Mouse (Mus musculus): ENCODE data around the gene Irgm1. TPM values are rescaled to one million over a fixed set of nuclear protein-coding genes. Genes with fewer than 3 reads are reported as not detected.
"Not testable (repeated sequence)": the region's sequence is repeated elsewhere in the genome, so short reads cannot be mapped to it uniquely, and the experiment has no call there.

Irgm1 gene
- polyA plus RNA-seq, 1 experiment from 2014 or later: 16.2 TPM

GRCm38 (mm10) chr11:48851270-48851995 lies 20.1 kb downstream of the Irgm1 start:
- ATAC-seq (replicated peaks; ENCODE audit: low FRiP score, low TSS enrichment, low read depth): no peak

GRCm38 (mm10) chr11:48850240-48850639 lies 21.2 kb downstream of the Irgm1 start:
- H3K4me1 ChIP-seq (replicated peaks; ENCODE audit: control insufficient read depth, insufficient read depth, low read length): peaks cover 12% of the 10 kb centered on the region; the same call in 1 of the 2 replicates
- ATAC-seq (replicated peaks; ENCODE audit: low FRiP score, low TSS enrichment, low read depth) (no peak), DNase-seq (ENCODE audit: low spot score) (no peak)
- H3K27me3 ChIP-seq (replicated peaks; ENCODE audit: control insufficient read depth, insufficient read depth, low read length): 0 out of 2 replicates have a peak, but pooled peaks cover 5% of the 10 kb centered on the region
- no peak overlapping the region for H3K4me3 ChIP-seq (ENCODE audit: low read depth, low read length)
- 36% methylated on average over 2 of the region's 2 CpGs for WGBS
- H3K4me2 ChIP-seq (ENCODE audit: low read length): no peak overlapping the region
- no peak overlapping the region for H3K27ac ChIP-seq (ENCODE audit: low read depth)
- no peaks in the 10 kb centered on the region for H3K36me3 ChIP-seq (ENCODE audit: control insufficient read depth, insufficient read depth, low read length)
- H3K9ac ChIP-seq (ENCODE audit: low read length): no peak overlapping the region
- 0 out of 2 replicates have a peak, but pooled peaks cover 2% of the 10 kb centered on the region for H3K9me3 ChIP-seq (ENCODE audit: control insufficient read depth, low read length)

More at GRCm38 (mm10) chr11:48851270-48851995, 20.1 kb downstream of the Irgm1 start:
- no peak overlapping the region for H3K4me3 ChIP-seq (ENCODE audit: low read depth, low read length)
- no peak for DNase-seq (ENCODE audit: low spot score)
- H3K27ac ChIP-seq (ENCODE audit: low read depth): no peak overlapping the region
- no peak overlapping the region for H3K9ac ChIP-seq (ENCODE audit: low read length)
- no peaks in the 10 kb centered on the region for H3K36me3 ChIP-seq (ENCODE audit: control insufficient read depth, insufficient read depth, low read length)
- H3K4me2 ChIP-seq (ENCODE audit: low read length): no peak overlapping the region
- H3K9me3 ChIP-seq (ENCODE audit: control insufficient read depth, low read length): 0 out of 2 replicates have a peak, but pooled peaks cover 2% of the 10 kb centered on the region
- 0 out of 2 replicates have a peak, but pooled peaks cover 5% of the 10 kb centered on the region for H3K27me3 ChIP-seq (replicated peaks; ENCODE audit: control insufficient read depth, insufficient read depth, low read length)
- H3K4me1 ChIP-seq (replicated peaks; ENCODE audit: control insufficient read depth, insufficient read depth, low read length): peaks cover 12% of the 10 kb centered on the region; the same call in 1 of the 2 replicates
- WGBS: 83% methylated on average over 4 of the region's 4 CpGs

DNA sequence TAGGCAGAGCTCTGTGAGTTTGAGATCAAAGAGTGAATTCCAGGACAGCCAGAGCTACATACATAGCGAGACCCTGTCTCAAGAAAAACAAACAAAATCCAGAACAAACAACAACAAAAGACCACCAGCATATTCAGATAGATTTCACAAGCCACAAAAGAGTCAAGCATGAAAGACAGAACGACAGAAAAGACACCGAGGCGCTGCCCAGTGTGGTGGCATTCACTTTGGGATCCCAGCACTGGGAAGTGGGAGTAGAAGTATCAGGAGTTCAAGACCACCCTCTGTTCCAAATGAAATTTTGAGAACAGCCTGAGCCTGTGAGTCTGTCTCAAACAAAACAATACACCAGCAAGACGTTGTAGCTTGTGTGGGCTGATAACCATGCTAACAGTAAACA lies 24.6 kb downstream of the Irgm1 start:
- Histone ChIP-seq H3K9me3 (ENCODE audit: control insufficient read depth, low read length) (0 out of 2 replicates have a peak, but pooled peaks cover 2% of the 10 kb centered on the region), H3K9ac (ENCODE audit: low read length) (no peak overlapping the region), H3K4me2 (ENCODE audit: low read length) (no peak overlapping the region), H3K4me3 (ENCODE audit: low read depth, low read length) (no peak overlapping the region), H3K27ac (ENCODE audit: low read depth) (no peak overlapping the region), H3K4me1 (replicated peaks; ENCODE audit: control insufficient read depth, insufficient read depth, low read length) (no peaks in the 10 kb centered on the region), H3K27me3 (replicated peaks; ENCODE audit: control insufficient read depth, insufficient read depth, low read length) (0 out of 2 replicates have a peak, but pooled peaks cover 5% of the 10 kb centered on the region), H3K36me3 (ENCODE audit: control insufficient read depth, insufficient read depth, low read length) (no peaks in the 10 kb centered on the region)
- 66% methylated on average over 5 of the region's 5 CpGs for WGBS
- ATAC-seq (replicated peaks; ENCODE audit: low FRiP score, low TSS enrichment, low read depth): no peak
- no peak for DNase-seq (ENCODE audit: low spot score)

DNA sequence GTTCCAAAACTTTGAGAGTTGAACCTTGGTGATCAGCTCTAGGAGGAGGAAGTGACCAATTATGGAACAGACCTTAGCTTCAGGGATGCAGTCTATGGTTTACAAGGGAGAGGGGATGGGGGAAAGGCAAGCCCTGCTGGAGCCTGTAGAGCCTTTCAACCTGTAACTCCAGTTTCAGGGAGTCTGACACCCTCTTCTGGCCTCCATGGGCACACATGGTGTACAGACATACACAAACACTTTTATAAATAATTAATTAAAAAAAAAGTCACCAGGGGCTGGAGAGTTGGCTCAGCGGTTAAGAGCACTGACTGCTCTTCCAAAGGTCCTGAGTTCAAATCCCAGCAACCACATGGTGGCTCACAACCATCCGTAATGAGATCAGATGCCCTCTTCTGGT lies 25.1 kb downstream of the Irgm1 start:
- H3K9me3 ChIP-seq (ENCODE audit: control insufficient read depth, low read length); H3K4me2 ChIP-seq (ENCODE audit: low read length); H3K36me3 ChIP-seq (ENCODE audit: control insufficient read depth, insufficient read depth, low read length); H3K27me3 ChIP-seq (replicated peaks; ENCODE audit: control insufficient read depth, insufficient read depth, low read length); H3K4me3 ChIP-seq (ENCODE audit: low read depth, low read length); H3K27ac ChIP-seq (ENCODE audit: low read depth); ATAC-seq (replicated peaks; ENCODE audit: low FRiP score, low TSS enrichment, low read depth); DNase-seq (ENCODE audit: low spot score); H3K9ac ChIP-seq (ENCODE audit: low read length); H3K4me1 ChIP-seq (replicated peaks; ENCODE audit: control insufficient read depth, insufficient read depth, low read length): not testable (repeated sequence)
- 86% methylated on average over 2 of the region's 2 CpGs for WGBS

DNA sequence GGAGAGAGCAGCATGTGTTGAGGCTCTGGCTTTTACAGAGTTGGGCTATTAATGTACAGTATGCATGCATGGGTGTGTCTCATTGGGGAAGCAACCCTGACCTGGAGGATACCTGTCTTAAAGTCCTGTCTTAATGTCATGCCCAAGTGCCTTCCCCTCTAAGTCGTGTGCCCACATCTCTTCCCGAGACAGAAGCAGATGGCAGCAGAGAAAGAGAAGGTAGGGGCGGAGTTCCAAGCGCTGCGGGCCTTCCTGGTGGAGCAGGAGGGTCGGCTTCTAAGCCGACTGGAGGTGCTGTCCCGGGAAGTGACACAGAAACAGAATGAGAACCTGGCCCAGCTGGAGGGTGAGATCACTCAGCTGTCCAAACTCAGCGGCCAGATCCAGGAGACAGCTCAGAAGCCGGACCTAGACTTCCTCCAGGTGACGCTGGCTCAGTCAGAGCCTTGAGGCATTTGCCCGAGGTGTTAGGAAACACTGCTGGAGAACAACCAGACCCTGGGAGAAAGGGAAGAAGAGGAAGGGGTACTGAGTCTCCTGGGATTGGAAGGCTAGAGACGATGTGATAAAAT lies 26.2 kb downstream of the Irgm1 start:
- Histone ChIP-seq H3K4me2 (ENCODE audit: low read length) (no peak overlapping the region), H3K4me3 (ENCODE audit: low read depth, low read length) (no peak overlapping the region), H3K9ac (ENCODE audit: low read length) (no peak overlapping the region), H3K36me3 (ENCODE audit: control insufficient read depth, insufficient read depth, low read length) (no peaks in the 10 kb centered on the region), H3K4me1 (replicated peaks; ENCODE audit: control insufficient read depth, insufficient read depth, low read length) (no peaks in the 10 kb centered on the region), H3K27me3 (replicated peaks; ENCODE audit: control insufficient read depth, insufficient read depth, low read length) (0 out of 2 replicates have a peak, but pooled peaks cover 5% of the 10 kb centered on the region), H3K27ac (ENCODE audit: low read depth) (no peak overlapping the region), H3K9me3 (ENCODE audit: control insufficient read depth, low read length) (no peaks in the 10 kb centered on the region)
- WGBS: 32% methylated on average over 13 of the region's 13 CpGs
- DNase-seq (ENCODE audit: low spot score) (no peak), ATAC-seq (replicated peaks; ENCODE audit: low FRiP score, low TSS enrichment, low read depth) (no peak)

DNA sequence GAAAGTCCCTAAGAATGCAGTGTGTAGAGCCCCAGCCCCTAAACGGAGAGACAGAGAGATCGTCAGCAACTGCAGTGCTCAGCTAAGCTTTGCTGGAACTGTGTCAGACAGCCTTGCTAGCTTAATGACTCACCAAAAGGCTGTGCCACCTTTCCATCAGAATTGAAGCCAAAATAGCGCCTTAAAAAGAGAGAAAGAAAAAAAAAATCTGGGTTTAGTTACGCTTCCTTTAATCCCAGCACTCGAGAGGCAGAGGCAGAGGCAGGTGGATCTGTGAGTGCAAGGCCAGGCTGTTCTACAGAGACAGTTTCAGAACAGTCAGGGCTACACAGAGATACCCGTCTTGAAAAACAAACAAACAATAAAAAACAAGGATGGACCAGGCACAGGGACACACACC lies 27.2 kb downstream of the Irgm1 start:
- Histone ChIP-seq H3K27me3 (replicated peaks; ENCODE audit: control insufficient read depth, insufficient read depth, low read length) (no peaks in the 10 kb centered on the region), H3K9ac (ENCODE audit: low read length) (no peak overlapping the region), H3K27ac (ENCODE audit: low read depth) (no peak overlapping the region), H3K4me3 (ENCODE audit: low read depth, low read length) (no peak overlapping the region), H3K9me3 (ENCODE audit: control insufficient read depth, low read length) (no peaks in the 10 kb centered on the region), H3K4me1 (replicated peaks; ENCODE audit: control insufficient read depth, insufficient read depth, low read length) (no peaks in the 10 kb centered on the region), H3K4me2 (ENCODE audit: low read length) (no peak overlapping the region), H3K36me3 (ENCODE audit: control insufficient read depth, insufficient read depth, low read length) (no peaks in the 10 kb centered on the region)
- ATAC-seq (replicated peaks; ENCODE audit: low FRiP score, low TSS enrichment, low read depth) (no peak), DNase-seq (ENCODE audit: low spot score) (no peak)
- WGBS: 56% methylated on average over 6 of the region's 6 CpGs

- no peak for ATAC-seq (replicated peaks; ENCODE audit: low FRiP score, low TSS enrichment, low read depth)
- H3K9me3 ChIP-seq (ENCODE audit: control insufficient read depth, low read length): no peaks in the 10 kb centered on the region
- H3K4me2 ChIP-seq (ENCODE audit: low read length): no peak overlapping the region
- no peaks in the 10 kb centered on the region for H3K36me3 ChIP-seq (ENCODE audit: control insufficient read depth, insufficient read depth, low read length)
- no peak overlapping the region for H3K4me3 ChIP-seq (ENCODE audit: low read depth, low read length)
- DNase-seq (ENCODE audit: low spot score): no peak
- no peak overlapping the region for H3K27ac ChIP-seq (ENCODE audit: low read depth)
- WGBS: 63% methylated on average over 11 of the region's 11 CpGs
- no peak overlapping the region for H3K9ac ChIP-seq (ENCODE audit: low read length)
- H3K27me3 ChIP-seq (replicated peaks; ENCODE audit: control insufficient read depth, insufficient read depth, low read length): no peaks in the 10 kb centered on the region
- peaks cover 5% of the 10 kb centered on the region; the same call in 1 of the 2 replicates for H3K4me1 ChIP-seq (replicated peaks; ENCODE audit: control insufficient read depth, insufficient read depth, low read length)
These were observed 28.3 kb downstream of the Irgm1 start for GRCm38 (mm10) chr11:48843202-48843601.

- H3K4me3 ChIP-seq (ENCODE audit: low read depth, low read length): no peak overlapping the region
- H3K4me1 ChIP-seq (replicated peaks; ENCODE audit: control insufficient read depth, insufficient read depth, low read length): peaks cover 5% of the 10 kb centered on the region; the same call in 1 of the 2 replicates
- no peak overlapping the region for H3K27ac ChIP-seq (ENCODE audit: low read depth)
- H3K27me3 ChIP-seq (replicated peaks; ENCODE audit: control insufficient read depth, insufficient read depth, low read length): no peaks in the 10 kb centered on the region
- ATAC-seq (replicated peaks; ENCODE audit: low FRiP score, low TSS enrichment, low read depth): no peak
- no peak overlapping the region for H3K4me2 ChIP-seq (ENCODE audit: low read length)
- H3K9me3 ChIP-seq (ENCODE audit: control insufficient read depth, low read length): no peaks in the 10 kb centered on the region
- WGBS: 86% methylated on average over 4 of the region's 4 CpGs
- H3K9ac ChIP-seq (ENCODE audit: low read length): no peak overlapping the region
- no peak for DNase-seq (ENCODE audit: low spot score)
- H3K36me3 ChIP-seq (ENCODE audit: control insufficient read depth, insufficient read depth, low read length): no peaks in the 10 kb centered on the region
These were observed 29.1 kb downstream of the Irgm1 start for GRCm38 (mm10) chr11:48842378-48842792.

All from intestine, embryonic 14.5 days (tissue).